Mouse (Mus musculus) limb, embryonic 12.5 days (tissue): ENCODE results near the gene Lsg1. TPM values are rescaled to one million over a fixed set of nuclear protein-coding genes. Genes with fewer than 3 reads are reported as not detected.

Experiments used
- ATAC-seq: fragments of 200-750 bp; cut with Nextera tagmentation; 2 replicates; pipeline ENCODE4 v1.8.0; 2017; ENCODE audit warnings: low read depth, moderate TSS enrichment; ENCODE audit not compliant: insufficient number of reproducible peaks, insufficient read depth, low FRiP score, low TSS enrichment
- H3K27ac ChIP-seq: fragments of 300-500 bp; sonication (generic); 2 replicates; pipeline ENCODE4 v1.5.1; 2016; ENCODE audit warnings: mild to moderate bottlenecking, moderate library complexity
- H3K27me3 ChIP-seq: fragments of 300-500 bp; sonication (generic); 2 replicates; pipeline ENCODE4 v1.6.1; 2016; ENCODE audit warnings: mild to moderate bottlenecking, moderate library complexity
- H3K36me3 ChIP-seq: fragments of 300-500 bp; sonication (generic); 2 replicates; pipeline ENCODE4 v1.6.1; 2016; ENCODE audit warnings: mild to moderate bottlenecking, moderate library complexity
- H3K4me1 ChIP-seq: fragments of 300-500 bp; sonication (generic); replicated peaks from 2 replicates; pipeline ENCODE4 v1.6.1; 2016
- H3K4me2 ChIP-seq: fragments of 300-500 bp; sonication (generic); 2 replicates; pipeline ENCODE4 v1.6.1; 2016; ENCODE audit warnings: mild to moderate bottlenecking, moderate library complexity
- H3K4me3 ChIP-seq: fragments of 300-500 bp; sonication (generic); replicated peaks from 2 replicates; pipeline ENCODE4 v1.5.1; 2016; ENCODE audit warnings: mild to moderate bottlenecking
- H3K9ac ChIP-seq: fragments of 300-500 bp; sonication (generic); replicated peaks from 2 replicates; pipeline ENCODE4 v1.6.1; 2016; ENCODE audit warnings: mild to moderate bottlenecking, moderate library complexity
- H3K9me3 ChIP-seq: fragments of 300-500 bp; sonication (generic); 2 replicates; pipeline ENCODE4 v1.6.1; 2016; ENCODE audit warnings: mild to moderate bottlenecking, moderate library complexity
- WGBS: fragments of 180-500 bp; shearing (Covaris S2); methylation state at CpG from one replicate; pipeline ENCODE4 v1.1.7; 2016; 5-methylcytosine and 5-hydroxymethylcytosine counted together
- polyA plus RNA-seq: library from polyadenylated mRNA; unstranded; fragments of >200 nt; fragmentation: Nextera tagmentation; extraction: Ambion mirVana; gene quantifications from 2 replicates; pipeline ENCODE4 v1.2.1, GENCODE M21; 2016

Gene Lsg1
- polyA plus RNA-seq, 1 experiment from 2014 or later = 82.8 TPM

GRCm38 (mm10) chr16:30575815-30576214 is 11.6 kb downstream of the Lsg1 start:
- Histone ChIP-seq H3K9me3 (no peaks in the 10 kb centered on the region), H3K4me1 (no peaks in the 10 kb centered on the region), H3K4me3 (no peak overlapping the region), H3K4me2 (no peak overlapping the region), H3K9ac (no peak overlapping the region), H3K36me3 (peaks cover 97% of the 10 kb centered on the region), H3K27me3 (no peaks in the 10 kb centered on the region), H3K27ac (no peak overlapping the region)
- WGBS = 88% methylated on average over 7 of the region's 7 CpGs
- no peak for ATAC-seq

- H3K4me1 ChIP-seq = no peaks in the 10 kb centered on the region
- no peaks in the 10 kb centered on the region for H3K9me3 ChIP-seq
- no peaks in the 10 kb centered on the region for H3K27me3 ChIP-seq
- no peak overlapping the region for H3K9ac ChIP-seq
- H3K4me3 ChIP-seq = no peak overlapping the region
- H3K36me3 ChIP-seq = peaks cover 97% of the 10 kb centered on the region
- WGBS = 64% methylated on average over 4 of the region's 4 CpGs
- H3K4me2 ChIP-seq = no peak overlapping the region
- no peak for ATAC-seq
- H3K27ac ChIP-seq = no peak overlapping the region
Observed at GRCm38 (mm10) chr16:30572239-30572638, 15.2 kb downstream of the Lsg1 start.

- WGBS = 94% methylated on average over 5 of the region's 5 CpGs
- Histone ChIP-seq H3K36me3 (peaks cover 97% of the 10 kb centered on the region), H3K9ac (no peak overlapping the region), H3K9me3 (no peaks in the 10 kb centered on the region), H3K27ac (no peak overlapping the region), H3K4me2 (no peak overlapping the region), H3K27me3 (no peaks in the 10 kb centered on the region), H3K4me1 (no peaks in the 10 kb centered on the region), H3K4me3 (no peak overlapping the region)
- no peak for ATAC-seq
Observed at GRCm38 (mm10) chr16:30571378-30571777, 16.0 kb downstream of the Lsg1 start.

- H3K27ac ChIP-seq = no peak overlapping the region
- H3K27me3 ChIP-seq = no peaks in the 10 kb centered on the region
- no peak for ATAC-seq
- no peak overlapping the region for H3K9ac ChIP-seq
- no peak overlapping the region for H3K4me3 ChIP-seq
- no peaks in the 10 kb centered on the region for H3K9me3 ChIP-seq
- H3K4me2 ChIP-seq = no peak overlapping the region
- no peaks in the 10 kb centered on the region for H3K4me1 ChIP-seq
- WGBS = 89% methylated on average over 4 of the region's 4 CpGs
- peaks cover 97% of the 10 kb centered on the region for H3K36me3 ChIP-seq
Observed at GRCm38 (mm10) chr16:30570173-30570572, 17.2 kb downstream of the Lsg1 start.

GRCm38 (mm10) chr16:30565631-30566030 is 21.8 kb downstream of the Lsg1 start:
- no peaks in the 10 kb centered on the region for H3K9me3 ChIP-seq
- H3K4me3 ChIP-seq = no peak overlapping the region
- H3K27me3 ChIP-seq = no peaks in the 10 kb centered on the region
- no peak overlapping the region for H3K27ac ChIP-seq
- ATAC-seq = no peak
- H3K4me2 ChIP-seq = no peak overlapping the region
- H3K36me3 ChIP-seq = peaks cover 100% of the 10 kb centered on the region
- WGBS = 92% methylated on average over 6 of the region's 6 CpGs
- no peak overlapping the region for H3K9ac ChIP-seq
- H3K4me1 ChIP-seq = no peaks in the 10 kb centered on the region

GRCm38 (mm10) chr16:30560601-30561000 is 26.8 kb downstream of the Lsg1 start:
- Histone ChIP-seq H3K9ac (no peak overlapping the region), H3K27ac (no peak overlapping the region), H3K4me2 (no peak overlapping the region), H3K4me1 (no peaks in the 10 kb centered on the region), H3K4me3 (no peak overlapping the region), H3K36me3 (peaks cover 90% of the 10 kb centered on the region), H3K27me3 (no peaks in the 10 kb centered on the region), H3K9me3 (peaks cover 17% of the 10 kb centered on the region)
- WGBS = 93% methylated on average over 4 of the region's 4 CpGs
- ATAC-seq = no peak

- no peak overlapping the region for H3K9ac ChIP-seq
- H3K36me3 ChIP-seq = peaks cover 81% of the 10 kb centered on the region
- WGBS = 90% methylated on average over 5 of the region's 5 CpGs
- H3K27ac ChIP-seq = no peak overlapping the region
- no peak for ATAC-seq
- H3K4me1 ChIP-seq = no peaks in the 10 kb centered on the region
- peaks cover 29% of the 10 kb centered on the region for H3K9me3 ChIP-seq
- no peak overlapping the region for H3K4me2 ChIP-seq
- H3K27me3 ChIP-seq = no peaks in the 10 kb centered on the region
- H3K4me3 ChIP-seq = no peak overlapping the region
Observed at GRCm38 (mm10) chr16:30559312-30559992, 27.9 kb downstream of the Lsg1 start.

- Histone ChIP-seq H3K4me1 (peaks cover 14% of the 10 kb centered on the region), H3K36me3 (peaks cover 27% of the 10 kb centered on the region), H3K4me3 (no peak overlapping the region), H3K4me2 (no peak overlapping the region), H3K27me3 (0 out of 2 replicates have a peak, but pooled peaks cover 4% of the 10 kb centered on the region), H3K9me3 (peaks cover 33% of the 10 kb centered on the region), H3K9ac (no peak overlapping the region), H3K27ac (no peak overlapping the region)
- no peak for ATAC-seq
- 95% methylated on average over 8 of the region's 8 CpGs for WGBS
Observed at GRCm38 (mm10) chr16:30554109-30554508, 33.3 kb downstream of the Lsg1 start.

- Histone ChIP-seq H3K9ac (no peak overlapping the region), H3K9me3 (peaks cover 33% of the 10 kb centered on the region), H3K4me3 (no peak overlapping the region), H3K36me3 (peaks cover 14% of the 10 kb centered on the region; the same call in 1 of the 2 replicates), H3K27ac (peak overlapping the region; percentile 47; the same call in 1 of the 2 replicates), H3K27me3 (0 out of 2 replicates have a peak, but pooled peaks cover 7% of the 10 kb centered on the region), H3K4me1 (peaks cover 17% of the 10 kb centered on the region), H3K4me2 (no peak overlapping the region)
- ATAC-seq = no peak
- WGBS = 47% methylated on average over 11 of the region's 11 CpGs
Observed at GRCm38 (mm10) chr16:30552621-30553338, 34.6 kb downstream of the Lsg1 start.

GRCm38 (mm10) chr16:30550748-30551192 is 36.6 kb downstream of the Lsg1 start, which contains the start of gene Tmem44:
TSS of gene Tmem44 (minus strand) at chr16:30550842.
- WGBS = 7% methylated on average over 14 of the region's 14 CpGs
- ATAC-seq = peak; percentile 29; the same call in 1 of the 2 replicates
- Histone ChIP-seq H3K4me2 (peak within 1 kb of the TSS; percentile 65), H3K4me1 (peaks cover 17% of the 10 kb centered on the region), H3K36me3 (peaks cover 11% of the 10 kb centered on the region; the same call in 1 of the 2 replicates), H3K27me3 (0 out of 2 replicates have a peak, but pooled peaks cover 7% of the 10 kb centered on the region), H3K4me3 (peak within 1 kb of the TSS; percentile 72), H3K9me3 (peaks cover 23% of the 10 kb centered on the region), H3K27ac (0 out of 2 replicates have a peak within 1 kb of the TSS, but pooled peaks have one; percentile 64), H3K9ac (peak within 1 kb of the TSS; percentile 91)
